Mouse (Mus musculus): Measurements from ENCODE around the gene Lypla2. TPM values are rescaled to one million over a fixed set of nuclear protein-coding genes. Genes with fewer than 3 reads are reported as not detected.

The Lypla2 gene
- polyA plus RNA-seq, 1 experiment from 2014 or later: 102 TPM

- WGBS: 86% methylated on average over 5 of the region's 5 CpGs
- H3K36me3 ChIP-seq: peaks cover 19% of the 10 kb centered on the region
These were observed 10.7 kb downstream of the Lypla2 start for GRCm38 (mm10) chr4:135961709-135962108.

DNA sequence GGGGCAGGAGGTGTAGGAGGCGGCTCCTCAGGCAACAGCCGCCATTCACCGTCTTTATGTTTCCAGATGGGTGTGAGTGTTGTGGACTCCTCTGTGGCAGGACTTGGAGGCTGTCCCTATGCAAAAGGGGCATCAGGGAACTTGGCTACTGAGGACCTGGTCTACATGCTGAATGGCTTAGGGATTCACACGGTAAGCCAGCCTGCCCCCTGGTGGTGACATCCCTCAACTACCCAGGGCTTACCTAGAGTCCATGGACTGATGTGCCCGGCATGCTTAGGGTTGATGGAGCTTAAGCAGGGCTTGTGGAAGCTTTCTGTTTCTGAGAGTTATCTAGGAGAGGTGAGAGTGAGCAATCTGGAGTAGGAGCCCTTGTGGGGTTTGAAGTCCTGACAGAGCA lies 11.7 kb downstream of the Lypla2 start:
- peaks cover 15% of the 10 kb centered on the region for H3K4me1 ChIP-seq
- 28% methylated on average over 5 of the region's 5 CpGs for WGBS
- no peak overlapping the region for H3K4me2 ChIP-seq
- H3K9ac ChIP-seq: no peak overlapping the region
- no peak overlapping the region for H3K27ac ChIP-seq
- no peak for ATAC-seq (ENCODE audit: insufficient read depth, low FRiP score, low read depth)
- no peaks in the 10 kb centered on the region for H3K9me3 ChIP-seq
- H3K36me3 ChIP-seq: peaks cover 16% of the 10 kb centered on the region
- no peak overlapping the region for H3K4me3 ChIP-seq (replicated peaks)
- H3K27me3 ChIP-seq (replicated peaks): no peaks in the 10 kb centered on the region

More at GRCm38 (mm10) chr4:135961709-135962108, 10.7 kb downstream of the Lypla2 start:
- H3K27ac ChIP-seq: no peak overlapping the region
- H3K9ac ChIP-seq: no peak overlapping the region
- H3K9me3 ChIP-seq: no peaks in the 10 kb centered on the region
- H3K4me2 ChIP-seq: no peak overlapping the region
- no peaks in the 10 kb centered on the region for H3K27me3 ChIP-seq (replicated peaks)
- H3K4me1 ChIP-seq: peaks cover 15% of the 10 kb centered on the region
- no peak for ATAC-seq (ENCODE audit: insufficient read depth, low FRiP score, low read depth)
- no peak overlapping the region for H3K4me3 ChIP-seq (replicated peaks)

GRCm38 (mm10) chr4:135958354-135958753 lies 14.1 kb downstream of the Lypla2 start:
- Histone ChIP-seq H3K4me1 (peaks cover 6% of the 10 kb centered on the region; the same call in 1 of the 2 replicates), H3K36me3 (peaks cover 14% of the 10 kb centered on the region), H3K4me2 (no peak overlapping the region), H3K27me3 (replicated peaks) (no peaks in the 10 kb centered on the region), H3K9me3 (no peaks in the 10 kb centered on the region), H3K4me3 (replicated peaks) (no peak overlapping the region), H3K9ac (no peak overlapping the region), H3K27ac (peak overlapping the region; percentile 55; the same call in 1 of the 2 replicates)
- peak; percentile 16; the same call in 1 of the 2 replicates for ATAC-seq (ENCODE audit: insufficient read depth, low FRiP score, low read depth)
- 52% methylated on average over 8 of the region's 8 CpGs for WGBS

- Histone ChIP-seq H3K27me3 (replicated peaks) (no peaks in the 10 kb centered on the region), H3K4me1 (no peaks in the 10 kb centered on the region), H3K27ac (no peak overlapping the region), H3K36me3 (peaks cover 28% of the 10 kb centered on the region), H3K9me3 (no peaks in the 10 kb centered on the region), H3K4me2 (no peak overlapping the region), H3K4me3 (replicated peaks) (no peak overlapping the region), H3K9ac (no peak overlapping the region)
- WGBS: 80% methylated on average over 9 of the region's 9 CpGs
- ATAC-seq (ENCODE audit: insufficient read depth, low FRiP score, low read depth): no peak
These were observed 16.5 kb downstream of the Lypla2 start for GRCm38 (mm10) chr4:135955886-135956285.

DNA sequence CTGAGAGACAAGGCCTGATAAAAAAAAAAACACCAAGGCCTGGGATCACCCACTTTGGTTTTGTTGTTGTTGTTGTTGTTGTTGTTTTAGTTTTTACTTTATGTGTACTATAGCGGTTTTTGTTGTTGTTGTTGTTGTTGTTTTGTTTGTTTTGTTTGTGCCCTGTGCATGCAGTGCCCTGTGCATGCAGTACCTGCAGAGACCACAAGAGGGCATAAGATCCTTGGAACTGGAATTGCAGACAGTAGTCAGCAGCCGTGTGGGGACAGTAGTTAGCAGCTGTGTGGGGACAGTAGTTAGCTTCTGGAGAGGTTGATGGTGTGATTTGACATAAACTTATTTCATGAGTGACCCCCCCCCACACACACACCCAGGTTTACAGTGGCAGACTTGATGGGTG lies 18.2 kb downstream of the Lypla2 start:
- H3K9ac ChIP-seq: no peak overlapping the region
- H3K36me3 ChIP-seq: peaks cover 24% of the 10 kb centered on the region
- H3K4me2 ChIP-seq: no peak overlapping the region
- no peak for ATAC-seq (ENCODE audit: insufficient read depth, low FRiP score, low read depth)
- 20% methylated on average over 2 of the region's 2 CpGs for WGBS
- H3K27ac ChIP-seq: no peak overlapping the region
- no peaks in the 10 kb centered on the region for H3K9me3 ChIP-seq
- H3K4me1 ChIP-seq: peaks cover 6% of the 10 kb centered on the region; the same call in 1 of the 2 replicates
- no peaks in the 10 kb centered on the region for H3K27me3 ChIP-seq (replicated peaks)
- no peak overlapping the region for H3K4me3 ChIP-seq (replicated peaks)

- Histone ChIP-seq H3K4me2 (no peak overlapping the region), H3K36me3 (peaks cover 20% of the 10 kb centered on the region), H3K9me3 (no peaks in the 10 kb centered on the region), H3K9ac (no peak overlapping the region), H3K27ac (no peak overlapping the region), H3K4me3 (replicated peaks) (no peak overlapping the region), H3K4me1 (peaks cover 6% of the 10 kb centered on the region; the same call in 1 of the 2 replicates), H3K27me3 (replicated peaks) (no peaks in the 10 kb centered on the region)
- WGBS: 76% methylated on average over 3 of the region's 3 CpGs
- no peak for ATAC-seq (ENCODE audit: insufficient read depth, low FRiP score, low read depth)
These were observed 19.2 kb downstream of the Lypla2 start for GRCm38 (mm10) chr4:135953179-135953578.

- no peak for ATAC-seq (ENCODE audit: insufficient read depth, low FRiP score, low read depth)
- Histone ChIP-seq H3K27me3 (replicated peaks) (no peaks in the 10 kb centered on the region), H3K9ac (no peak overlapping the region), H3K9me3 (no peaks in the 10 kb centered on the region), H3K4me2 (no peak overlapping the region), H3K36me3 (peaks cover 16% of the 10 kb centered on the region), H3K4me1 (peaks cover 9% of the 10 kb centered on the region), H3K27ac (no peak overlapping the region), H3K4me3 (replicated peaks) (no peak overlapping the region)
- WGBS: 94% methylated on average over 3 of the region's 3 CpGs
These were observed 20.9 kb downstream of the Lypla2 start for GRCm38 (mm10) chr4:135951505-135951904.

DNA sequence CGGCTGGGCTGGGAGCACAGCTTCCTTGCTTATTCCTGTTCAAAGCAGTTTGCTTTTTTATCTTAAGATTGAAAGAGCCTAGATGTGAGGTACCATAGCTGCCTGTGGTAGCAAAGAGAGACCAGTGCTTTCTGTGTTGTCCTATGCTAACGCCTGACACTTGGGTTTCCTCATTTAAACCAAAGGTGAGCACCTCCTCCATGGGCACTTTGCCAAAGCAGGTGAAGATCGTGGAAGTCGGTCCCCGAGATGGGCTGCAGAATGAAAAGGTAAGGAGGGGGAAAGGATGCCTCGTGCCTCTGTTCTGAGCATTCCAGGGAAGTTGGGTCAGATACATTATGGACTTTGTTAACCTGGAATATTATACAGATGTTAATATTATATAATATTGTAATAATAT lies 22.1 kb downstream of the Lypla2 start:
- peaks cover 14% of the 10 kb centered on the region for H3K4me1 ChIP-seq
- H3K36me3 ChIP-seq: peaks cover 14% of the 10 kb centered on the region
- H3K27me3 ChIP-seq (replicated peaks): no peaks in the 10 kb centered on the region
- H3K27ac ChIP-seq: no peak overlapping the region
- no peak overlapping the region for H3K4me3 ChIP-seq (replicated peaks)
- ATAC-seq (ENCODE audit: insufficient read depth, low FRiP score, low read depth): no peak
- no peaks in the 10 kb centered on the region for H3K9me3 ChIP-seq
- H3K4me2 ChIP-seq: no peak overlapping the region
- WGBS: 77% methylated on average over 6 of the region's 6 CpGs
- H3K9ac ChIP-seq: no peak overlapping the region

GRCm38 (mm10) chr4:135949911-135950310 lies 22.5 kb downstream of the Lypla2 start:
- no peak for ATAC-seq (ENCODE audit: insufficient read depth, low FRiP score, low read depth)
- H3K4me1 ChIP-seq: peaks cover 14% of the 10 kb centered on the region
- H3K4me2 ChIP-seq: no peak overlapping the region
- H3K27me3 ChIP-seq (replicated peaks): no peaks in the 10 kb centered on the region
- H3K27ac ChIP-seq: no peak overlapping the region
- H3K36me3 ChIP-seq: peaks cover 14% of the 10 kb centered on the region
- 46% methylated on average over 6 of the region's 6 CpGs for WGBS
- no peaks in the 10 kb centered on the region for H3K9me3 ChIP-seq
- no peak overlapping the region for H3K9ac ChIP-seq
- H3K4me3 ChIP-seq (replicated peaks): no peak overlapping the region

GRCm38 (mm10) chr4:135949475-135949874 lies 23.0 kb downstream of the Lypla2 start:
- ATAC-seq (ENCODE audit: insufficient read depth, low FRiP score, low read depth): no peak
- no peak overlapping the region for H3K4me3 ChIP-seq (replicated peaks)
- H3K27ac ChIP-seq: no peak overlapping the region

GRCm38 (mm10) chr4:135948142-135948541 lies 24.3 kb downstream of the Lypla2 start:
- H3K27me3 ChIP-seq (replicated peaks): no peaks in the 10 kb centered on the region
- no peak overlapping the region for H3K4me3 ChIP-seq (replicated peaks)
- no peak overlapping the region for H3K27ac ChIP-seq
- no peak overlapping the region for H3K9ac ChIP-seq
- no peak overlapping the region for H3K4me2 ChIP-seq
- ATAC-seq (ENCODE audit: insufficient read depth, low FRiP score, low read depth): no peak
- H3K36me3 ChIP-seq: peaks cover 12% of the 10 kb centered on the region
- WGBS: 86% methylated on average over 8 of the region's 8 CpGs
- H3K9me3 ChIP-seq: no peaks in the 10 kb centered on the region
- peaks cover 14% of the 10 kb centered on the region for H3K4me1 ChIP-seq

More at GRCm38 (mm10) chr4:135949475-135949874, 23.0 kb downstream of the Lypla2 start:
- no peaks in the 10 kb centered on the region for H3K27me3 ChIP-seq (replicated peaks)
- H3K4me2 ChIP-seq: no peak overlapping the region
- H3K9me3 ChIP-seq: no peaks in the 10 kb centered on the region
- H3K9ac ChIP-seq: no peak overlapping the region
- 79% methylated on average over 10 of the region's 10 CpGs for WGBS
- H3K36me3 ChIP-seq: peaks cover 14% of the 10 kb centered on the region
- H3K4me1 ChIP-seq: peaks cover 14% of the 10 kb centered on the region

DNA sequence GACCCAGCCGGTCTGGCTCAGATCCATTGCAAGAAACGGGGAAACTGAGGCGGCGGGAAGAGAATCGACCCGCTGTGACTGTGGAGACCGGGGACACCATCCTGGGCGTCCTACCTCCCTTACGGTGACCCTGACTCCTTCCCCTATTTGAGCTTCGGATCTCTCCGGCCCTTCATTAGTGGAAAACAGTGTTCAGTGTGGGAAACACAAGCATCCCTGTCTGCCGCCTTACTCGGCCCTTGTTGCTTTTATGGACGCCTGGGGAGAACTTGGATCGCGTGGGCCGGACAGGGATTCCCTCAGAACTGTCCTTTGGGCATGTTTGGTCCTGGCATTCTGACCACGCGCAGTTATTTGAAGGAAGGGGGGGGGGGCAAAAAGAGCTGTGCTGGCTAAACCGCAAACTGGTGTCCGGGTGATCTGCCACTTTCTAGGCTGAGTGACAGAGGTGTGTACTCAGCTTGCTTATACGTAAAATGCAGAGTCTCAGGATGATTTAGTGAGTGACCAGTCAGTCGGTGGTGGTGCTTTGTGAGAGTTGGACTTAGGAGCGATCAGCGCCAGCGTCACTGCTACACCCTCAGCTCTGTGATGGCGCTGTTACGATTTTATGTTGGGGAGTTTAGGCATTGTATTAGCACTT lies 25.6 kb downstream of the Lypla2 start:
- Histone ChIP-seq H3K4me2 (peak overlapping the region; percentile 76), H3K27me3 (replicated peaks) (no peaks in the 10 kb centered on the region), H3K27ac (peak overlapping the region; percentile 58), H3K36me3 (peaks cover 5% of the 10 kb centered on the region; the same call in 1 of the 2 replicates), H3K9me3 (no peaks in the 10 kb centered on the region), H3K4me1 (peaks cover 14% of the 10 kb centered on the region), H3K4me3 (replicated peaks) (peak overlapping the region; percentile 84), H3K9ac (peak overlapping the region; percentile 75)
- 1% methylated on average over 28 of the region's 28 CpGs for WGBS
- peak; percentile 8; the same call in 1 of the 2 replicates for ATAC-seq (ENCODE audit: insufficient read depth, low FRiP score, low read depth)
